In the genomic region with DNA sequence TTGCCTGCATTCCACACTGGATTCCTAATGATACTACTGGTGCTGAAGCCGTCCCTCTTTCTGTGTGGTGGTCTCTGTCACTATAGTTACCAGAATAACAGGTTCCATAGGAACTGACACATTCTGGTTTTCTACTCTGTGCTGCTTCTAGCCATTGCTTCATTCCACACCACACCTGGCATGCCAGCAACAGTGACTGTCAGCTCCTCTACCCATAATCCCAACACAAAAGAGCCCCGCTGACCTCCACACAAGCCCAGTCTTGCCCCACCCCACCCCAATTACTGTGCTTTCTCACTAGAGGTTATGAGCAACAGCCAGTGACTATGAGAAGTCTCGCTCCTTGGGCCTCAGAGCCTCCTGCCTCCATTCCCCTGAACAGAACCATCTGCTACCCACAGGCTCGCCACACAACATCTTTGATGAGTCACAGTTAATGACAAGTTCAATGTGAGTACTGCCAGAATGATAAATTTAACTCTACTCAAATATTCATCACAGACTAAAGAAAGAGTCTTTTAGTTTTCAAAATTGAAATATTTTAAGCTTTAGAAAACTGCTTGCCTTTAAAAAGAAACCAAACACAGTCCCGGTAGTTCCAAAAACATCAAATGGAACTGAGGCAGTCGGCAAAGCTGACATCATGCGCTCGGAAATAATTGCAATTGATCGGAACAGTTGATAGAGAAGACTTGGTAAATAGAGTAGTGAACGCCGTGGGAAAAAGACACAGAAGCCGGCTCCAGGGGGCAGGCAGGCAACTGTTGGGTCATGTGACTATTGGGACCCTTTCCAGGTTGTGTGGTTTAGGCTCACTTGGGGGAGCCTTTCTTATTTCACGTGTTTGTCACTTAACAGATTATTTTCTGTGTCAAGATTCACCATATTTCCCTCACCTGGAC, we compare ENCODE assay signal across 7 mouse cellular contexts.
DNase-seq lines count a peak whose midpoint lies in the region; ATAC-seq lines count a peak whose summit lies in the region.

No protein-coding gene starts in this region.

- peak; percentile 77 for ATAC-seq in forebrain, embryonic 11.5 days (replicated peaks; ENCODE audit: low FRiP score)

- H3K4me3 ChIP-seq in forebrain, embryonic 11.5 days (ENCODE audit: low read depth, low read length), result no peak overlapping the region

- H3K27me3 ChIP-seq in forebrain, embryonic 11.5 days (ENCODE audit: control insufficient read depth, insufficient read depth, low read length), result no peaks in the 10 kb centered on the region

- DNase-seq in ES-CJ7 (ENCODE audit: low read depth, low spot score) (peak; percentile 23), adipocyte (ENCODE audit: low spot score) (peak; percentile 16)
- peak; percentile 72 for DNase-seq in forebrain, embryonic 11.5 days (ENCODE audit: low spot score)
- peak; percentile 27 to 43 for DNase-seq in left cerebral cortex, postnatal 36 days (ENCODE audit: low spot score in 2 of 2)
- no peak for DNase-seq in kidney, postnatal 14 days
- no peak for DNase-seq in thymus, postnatal 25 days
- DNase-seq in ovary, postnatal 36 days (ENCODE audit: low spot score), result no peak

- intact Hi-C loops in left cerebral cortex, postnatal 36 days (cut with DNase I), result no loop called here

- no peak overlapping the region for H3K9ac ChIP-seq in forebrain, embryonic 11.5 days (ENCODE audit: low read length)

- no peaks in the 10 kb centered on the region for H3K36me3 ChIP-seq in forebrain, embryonic 11.5 days (ENCODE audit: control insufficient read depth, insufficient read depth, low read length)

- peaks cover 14% of the 10 kb centered on the region; the same call in 1 of the 2 replicates for H3K4me1 ChIP-seq in forebrain, embryonic 11.5 days (replicated peaks; ENCODE audit: control insufficient read depth, insufficient read depth, low read length)

- no peaks in the 10 kb centered on the region for H3K9me3 ChIP-seq in forebrain, embryonic 11.5 days (ENCODE audit: control insufficient read depth, low read length)

- no peak overlapping the region for H3K4me2 ChIP-seq in forebrain, embryonic 11.5 days (ENCODE audit: low read depth, low read length, severe bottlenecking)

- 42% methylated on average over 13 of the region's 13 CpGs for WGBS in forebrain, embryonic 11.5 days

- H3K27ac ChIP-seq in forebrain, embryonic 11.5 days (ENCODE audit: low read depth, low read length), result peak overlapping the region; percentile 55; the same call in 1 of the 2 replicates

Comparison
In these comparisons a context has a peak if more than half of its experiments do, and no peak if none do; other contexts are left out.
1. DNase-seq: peak in ES-CJ7 (single experiment), adipocyte (single experiment), forebrain, embryonic 11.5 days (single experiment) and left cerebral cortex, postnatal 36 days (2 of 2); none in kidney, postnatal 14 days (single experiment), thymus, postnatal 25 days (single experiment) and ovary, postnatal 36 days (single experiment).